Mouse (Mus musculus) heart, embryonic 15.5 days (tissue): Measurements from ENCODE around the gene Kcnq5. TPM values are rescaled to one million over a fixed set of nuclear protein-coding genes. Genes with fewer than 3 reads are reported as not detected.

Experiments used
- ATAC-seq: fragments of 200-750 bp; cut with Nextera tagmentation; replicated peaks from 2 replicates; pipeline ENCODE4 v1.8.0; 2017; ENCODE audit warnings: low read depth, moderate TSS enrichment; ENCODE audit not compliant: insufficient number of reproducible peaks, insufficient read depth, low FRiP score
- H3K27ac ChIP-seq: fragments of 300-500 bp; sonication (generic); 2 replicates; pipeline ENCODE4 v1.5.1; 2015; ENCODE audit warnings: mild to moderate bottlenecking, inconsistent platforms
- H3K27me3 ChIP-seq: fragments of 300-500 bp; sonication (generic); 2 replicates; pipeline ENCODE4 v1.6.1; 2015; ENCODE audit warnings: inconsistent platforms
- H3K36me3 ChIP-seq: fragments of 300-500 bp; sonication (generic); 2 replicates; pipeline ENCODE4 v1.6.1; 2015; ENCODE audit warnings: mild to moderate bottlenecking, inconsistent platforms
- H3K4me1 ChIP-seq: fragments of 300-500 bp; sonication (generic); replicated peaks from 2 replicates; pipeline ENCODE4 v1.6.1; 2015; ENCODE audit warnings: inconsistent platforms
- H3K4me2 ChIP-seq: fragments of 300-500 bp; sonication (generic); 2 replicates; pipeline ENCODE4 v1.6.1; 2015; ENCODE audit warnings: inconsistent platforms, mild to moderate bottlenecking, moderate library complexity
- H3K4me3 ChIP-seq: fragments of 300-500 bp; sonication (generic); 2 replicates; pipeline ENCODE4 v1.5.1; 2015; ENCODE audit warnings: mild to moderate bottlenecking, inconsistent platforms
- H3K9ac ChIP-seq: fragments of 300-500 bp; sonication (generic); 2 replicates; pipeline ENCODE4 v1.6.1; 2015; ENCODE audit warnings: mild to moderate bottlenecking, inconsistent platforms
- H3K9me3 ChIP-seq: fragments of 300-500 bp; sonication (generic); replicated peaks from 2 replicates; pipeline ENCODE4 v1.6.1; 2016; ENCODE audit warnings: inconsistent platforms
- WGBS: fragments of 180-500 bp; shearing (Covaris S2); methylation state at CpG from one replicate; pipeline ENCODE4 v1.1.7; 2015; ENCODE audit warnings: mixed read lengths; 5-methylcytosine and 5-hydroxymethylcytosine counted together
- polyA plus RNA-seq: library from polyadenylated mRNA; unstranded; fragments of >200 nt; fragmentation: Nextera tagmentation; extraction: Ambion mirVana; gene quantifications from 2 replicates; pipeline ENCODE4 v1.2.1, GENCODE M21; 2015

Gene Kcnq5
- polyA plus RNA-seq, 1 experiment from 2014 or later: 3.0 TPM

- no peaks in the 10 kb centered on the region for H3K36me3 ChIP-seq
- H3K4me3 ChIP-seq: no peak overlapping the region
- 76% methylated on average over 3 of the region's 3 CpGs for WGBS
- H3K4me2 ChIP-seq: no peak overlapping the region
- no peak for ATAC-seq
- no peak overlapping the region for H3K9ac ChIP-seq
- peaks cover 10% of the 10 kb centered on the region; the same call in 1 of the 2 replicates for H3K4me1 ChIP-seq
- no peaks in the 10 kb centered on the region for H3K27me3 ChIP-seq
- H3K27ac ChIP-seq: no peak overlapping the region
- H3K9me3 ChIP-seq: no peaks in the 10 kb centered on the region
These were observed 125.4 kb downstream of the Kcnq5 start for GRCm38 (mm10) chr1:21836337-21836736.

DNA sequence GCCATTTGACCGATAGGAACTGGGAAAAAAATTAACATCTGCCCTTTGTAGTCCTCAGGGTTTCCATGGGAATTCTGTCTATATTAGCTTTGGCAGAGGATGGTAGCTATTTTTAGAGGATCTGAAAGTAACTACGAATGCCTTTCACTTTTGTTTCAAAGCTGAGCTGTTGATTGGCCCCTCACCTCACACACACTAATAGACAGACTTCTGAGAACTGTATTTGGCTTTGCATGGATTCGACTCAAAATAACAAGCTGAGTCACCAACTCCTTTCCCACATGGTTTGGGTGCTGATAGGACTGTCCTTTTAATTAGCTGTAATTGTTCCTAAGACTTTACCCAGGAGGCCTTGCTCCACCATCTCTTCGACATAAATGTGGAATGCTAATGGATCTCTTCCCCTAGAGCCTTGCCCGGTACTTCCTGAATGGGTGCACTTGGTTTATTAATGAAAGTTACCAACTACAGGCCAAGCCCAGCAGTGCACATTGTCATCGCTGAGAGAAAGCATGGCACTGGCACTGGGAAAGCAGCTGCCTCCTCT lies 131.8 kb downstream of the Kcnq5 start:
- H3K27me3 ChIP-seq: no peaks in the 10 kb centered on the region
- H3K36me3 ChIP-seq: no peaks in the 10 kb centered on the region
- peak; percentile 78 for ATAC-seq
- peak overlapping the region; percentile 28 for H3K4me3 ChIP-seq
- H3K4me1 ChIP-seq: 0 out of 2 replicates have a peak, but pooled peaks cover 2% of the 10 kb centered on the region
- peak overlapping the region; percentile 86 for H3K27ac ChIP-seq
- H3K9me3 ChIP-seq: no peaks in the 10 kb centered on the region
- H3K4me2 ChIP-seq: peak overlapping the region; percentile 55
- 20% methylated on average over 6 of the region's 6 CpGs for WGBS
- 0 out of 2 replicates have a peak overlapping the region, but pooled peaks have one; percentile 28 for H3K9ac ChIP-seq

DNA sequence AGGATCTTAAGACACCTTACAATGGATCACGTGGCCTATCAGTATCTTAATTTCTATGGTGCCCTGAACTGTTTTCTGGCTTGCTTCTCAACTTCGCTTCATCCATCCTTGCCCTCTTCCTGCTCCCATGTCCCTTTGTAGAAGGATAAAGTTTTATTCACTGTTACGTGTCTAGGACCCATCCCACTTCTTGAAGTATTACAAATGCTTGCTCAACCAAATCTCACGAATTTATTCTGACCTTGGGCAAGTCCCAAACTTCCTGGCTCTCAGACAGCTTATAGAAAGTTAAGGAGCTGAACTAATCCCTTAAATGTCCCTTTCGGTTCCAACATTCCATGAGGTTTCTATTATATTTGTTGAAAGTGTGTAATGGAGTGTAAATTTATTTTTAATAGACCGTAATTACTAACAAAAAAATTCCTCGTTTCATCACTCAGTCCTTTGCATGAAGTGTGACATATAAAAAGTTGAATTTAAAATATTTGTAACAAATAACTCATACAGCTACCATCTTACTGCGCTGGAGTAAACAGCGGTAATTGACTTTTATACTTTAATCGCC lies 141.6 kb downstream of the Kcnq5 start:
- Histone ChIP-seq H3K4me3 (no peak overlapping the region), H3K4me1 (no peaks in the 10 kb centered on the region), H3K36me3 (no peaks in the 10 kb centered on the region), H3K9me3 (no peaks in the 10 kb centered on the region), H3K27me3 (no peaks in the 10 kb centered on the region), H3K9ac (no peak overlapping the region), H3K4me2 (no peak overlapping the region), H3K27ac (no peak overlapping the region)
- ATAC-seq: no peak
- 83% methylated on average over 10 of the region's 10 CpGs for WGBS

GRCm38 (mm10) chr1:21805064-21805463 lies 156.7 kb downstream of the Kcnq5 start:
- peaks cover 7% of the 10 kb centered on the region; the same call in 1 of the 2 replicates for H3K4me1 ChIP-seq
- no peak overlapping the region for H3K4me2 ChIP-seq
- H3K4me3 ChIP-seq: no peak overlapping the region
- H3K9ac ChIP-seq: no peak overlapping the region
- no peak for ATAC-seq
- H3K27me3 ChIP-seq: no peaks in the 10 kb centered on the region
- 77% methylated on average over 2 of the region's 2 CpGs for WGBS
- H3K36me3 ChIP-seq: no peaks in the 10 kb centered on the region
- H3K27ac ChIP-seq: no peak overlapping the region
- no peaks in the 10 kb centered on the region for H3K9me3 ChIP-seq

GRCm38 (mm10) chr1:21804477-21804866 lies 157.3 kb downstream of the Kcnq5 start:
- H3K9ac ChIP-seq: no peak overlapping the region
- H3K4me2 ChIP-seq: no peak overlapping the region
- peaks cover 7% of the 10 kb centered on the region; the same call in 1 of the 2 replicates for H3K4me1 ChIP-seq
- no peak overlapping the region for H3K4me3 ChIP-seq
- no peaks in the 10 kb centered on the region for H3K36me3 ChIP-seq
- no peak overlapping the region for H3K27ac ChIP-seq
- H3K27me3 ChIP-seq: no peaks in the 10 kb centered on the region
- ATAC-seq: no peak
- no peaks in the 10 kb centered on the region for H3K9me3 ChIP-seq
- 67% methylated on average over 2 of the region's 2 CpGs for WGBS

DNA sequence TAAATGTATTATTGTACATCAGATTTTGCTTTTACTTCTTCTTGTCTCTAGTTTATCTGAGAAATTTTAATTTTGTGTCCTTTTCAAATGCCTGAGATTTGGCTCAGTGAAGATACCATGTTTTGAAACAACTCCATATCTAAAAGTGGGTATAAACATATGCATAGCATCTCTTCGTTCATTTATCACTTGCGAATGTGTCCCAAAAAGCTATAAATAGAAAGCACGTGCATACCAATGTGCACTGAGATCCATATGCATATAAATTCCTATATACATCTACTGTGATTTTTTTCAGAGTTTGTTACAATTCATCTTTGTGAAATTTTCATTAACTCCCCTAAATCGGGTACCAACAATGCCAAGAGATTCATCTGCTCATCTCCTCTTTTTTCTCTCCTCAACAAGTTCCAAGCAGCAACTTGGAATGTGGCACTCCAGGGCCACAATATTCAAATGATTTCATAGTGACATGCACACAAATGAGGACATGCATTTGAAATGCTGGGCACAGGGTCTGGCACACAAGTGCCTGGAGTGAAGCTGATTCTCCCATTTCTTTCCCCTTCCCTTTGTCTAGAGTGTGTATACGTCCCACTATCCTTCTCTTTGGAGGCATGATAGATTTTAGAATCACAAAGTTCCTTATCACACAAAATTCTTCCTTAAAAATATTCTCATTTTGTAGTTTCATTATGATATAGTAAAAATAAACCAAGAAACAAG lies 157.8 kb downstream of the Kcnq5 start:
- H3K27ac ChIP-seq: no peak overlapping the region
- no peak overlapping the region for H3K9ac ChIP-seq
- no peaks in the 10 kb centered on the region for H3K27me3 ChIP-seq
- WGBS: 68% methylated on average over 5 of the region's 5 CpGs
- no peak overlapping the region for H3K4me2 ChIP-seq
- H3K4me3 ChIP-seq: no peak overlapping the region
- H3K9me3 ChIP-seq: no peaks in the 10 kb centered on the region
- ATAC-seq: no peak
- H3K36me3 ChIP-seq: no peaks in the 10 kb centered on the region
- H3K4me1 ChIP-seq: peaks cover 3% of the 10 kb centered on the region; the same call in 1 of the 2 replicates

- Histone ChIP-seq H3K9me3 (no peaks in the 10 kb centered on the region), H3K36me3 (no peaks in the 10 kb centered on the region), H3K4me1 (no peaks in the 10 kb centered on the region), H3K4me2 (no peak overlapping the region), H3K4me3 (no peak overlapping the region), H3K27ac (no peak overlapping the region), H3K9ac (no peak overlapping the region), H3K27me3 (no peaks in the 10 kb centered on the region)
- ATAC-seq: no peak
- whole genome bisulfite sequencing: 71% methylated on average over 5 of the region's 5 CpGs
These were observed 181.0 kb downstream of the Kcnq5 start for GRCm38 (mm10) chr1:21780746-21781145.

GRCm38 (mm10) chr1:21777560-21777959 lies 184.2 kb downstream of the Kcnq5 start:
- 86% methylated on average over 5 of the region's 5 CpGs for WGBS
- no peak for ATAC-seq
- Histone ChIP-seq H3K4me1 (no peaks in the 10 kb centered on the region), H3K9ac (no peak overlapping the region), H3K9me3 (no peaks in the 10 kb centered on the region), H3K36me3 (no peaks in the 10 kb centered on the region), H3K27ac (no peak overlapping the region), H3K4me3 (no peak overlapping the region), H3K4me2 (no peak overlapping the region), H3K27me3 (no peaks in the 10 kb centered on the region)

DNA sequence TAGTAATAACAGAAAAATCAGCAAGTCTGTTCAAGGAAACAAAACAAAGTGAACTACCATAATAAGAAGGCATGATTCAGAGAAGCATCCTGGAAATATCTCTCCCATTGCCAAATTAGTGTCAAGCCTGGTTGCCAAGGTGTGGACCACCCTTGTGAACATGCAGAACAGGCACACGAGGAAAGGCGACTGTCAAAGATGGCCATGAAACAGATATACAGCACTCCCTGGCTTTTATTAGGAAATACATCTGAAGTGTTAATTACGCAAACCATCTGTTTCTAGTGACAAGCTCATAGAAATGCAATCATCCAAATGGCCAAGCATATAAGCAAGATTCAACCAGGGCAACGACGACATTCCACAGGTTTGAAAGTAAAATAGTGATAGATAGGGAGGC lies 187.8 kb downstream of the Kcnq5 start:
- no peaks in the 10 kb centered on the region for H3K27me3 ChIP-seq
- H3K27ac ChIP-seq: no peak overlapping the region
- no peak overlapping the region for H3K4me3 ChIP-seq
- H3K4me2 ChIP-seq: no peak overlapping the region
- WGBS: 51% methylated on average over 5 of the region's 5 CpGs
- H3K4me1 ChIP-seq: no peaks in the 10 kb centered on the region
- no peak for ATAC-seq
- no peak overlapping the region for H3K9ac ChIP-seq
- no peaks in the 10 kb centered on the region for H3K9me3 ChIP-seq
- H3K36me3 ChIP-seq: no peaks in the 10 kb centered on the region

DNA sequence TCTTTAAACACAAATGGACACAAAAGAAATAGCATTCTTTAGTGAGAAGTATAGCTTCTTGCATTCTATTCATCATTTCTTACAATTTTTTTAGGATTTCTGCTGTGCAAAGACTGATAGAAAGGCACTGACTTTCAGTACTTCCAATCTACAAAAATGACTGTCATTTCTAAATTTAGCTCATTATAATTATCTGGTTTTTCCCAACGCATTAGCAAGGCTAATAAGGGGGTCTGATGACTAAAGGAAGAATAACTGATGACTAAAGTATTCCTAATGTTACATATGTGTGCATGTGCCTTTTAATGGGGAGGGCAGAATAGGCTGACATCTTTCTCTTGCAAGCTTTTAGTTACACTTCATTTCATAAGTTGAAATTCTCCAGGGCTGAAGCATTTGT lies 191.2 kb downstream of the Kcnq5 start:
- no peaks in the 10 kb centered on the region for H3K36me3 ChIP-seq
- 38% methylated on average over 1 of the region's 1 CpGs for WGBS
- no peak overlapping the region for H3K9ac ChIP-seq
- ATAC-seq: no peak
- H3K4me2 ChIP-seq: no peak overlapping the region
- no peaks in the 10 kb centered on the region for H3K9me3 ChIP-seq
- H3K27ac ChIP-seq: no peak overlapping the region
- H3K4me3 ChIP-seq: no peak overlapping the region
- no peaks in the 10 kb centered on the region for H3K4me1 ChIP-seq
- H3K27me3 ChIP-seq: no peaks in the 10 kb centered on the region

DNA sequence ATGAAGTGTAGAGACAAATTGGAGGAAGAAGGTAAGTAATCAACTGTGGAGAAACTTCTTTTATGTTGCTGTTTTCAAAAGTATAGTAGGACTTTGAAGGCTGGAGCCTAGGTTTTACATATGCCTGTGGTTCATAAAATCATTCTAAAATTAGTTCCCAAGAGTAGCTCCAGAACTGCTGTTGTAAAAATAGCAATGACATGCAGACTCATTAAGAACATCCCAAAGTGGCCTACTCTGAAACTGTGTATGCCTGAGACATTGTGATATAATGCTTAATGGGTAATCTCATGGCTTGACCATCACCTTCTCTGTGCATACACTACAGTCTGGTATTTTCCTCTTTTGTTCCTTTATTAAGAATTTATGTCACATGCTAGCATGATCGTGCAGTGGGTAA lies 212.4 kb downstream of the Kcnq5 start:
- no peak for ATAC-seq
- Histone ChIP-seq H3K9ac (no peak overlapping the region), H3K4me1 (peaks cover 5% of the 10 kb centered on the region), H3K4me3 (no peak overlapping the region), H3K27me3 (no peaks in the 10 kb centered on the region), H3K9me3 (no peaks in the 10 kb centered on the region), H3K4me2 (no peak overlapping the region), H3K27ac (peak overlapping the region; percentile 57), H3K36me3 (no peaks in the 10 kb centered on the region)
- WGBS: 45% methylated on average over 1 of the region's 1 CpGs

- Histone ChIP-seq H3K9me3 (no peaks in the 10 kb centered on the region), H3K4me3 (no peak overlapping the region), H3K27me3 (no peaks in the 10 kb centered on the region), H3K4me1 (no peaks in the 10 kb centered on the region), H3K27ac (no peak overlapping the region), H3K4me2 (no peak overlapping the region), H3K36me3 (no peaks in the 10 kb centered on the region), H3K9ac (no peak overlapping the region)
- WGBS: 62% methylated on average over 1 of the region's 1 CpGs
- ATAC-seq: no peak
These were observed 232.6 kb downstream of the Kcnq5 start for GRCm38 (mm10) chr1:21729131-21729530.
